Mouse (Mus musculus): ENCODE data around the gene Srd5a1. TPM values are rescaled to one million over a fixed set of nuclear protein-coding genes. Genes with fewer than 3 reads are reported as not detected.
A peak's percentile ranks its signal among the peaks of the same experiment; 100 is the strongest.

Gene Srd5a1
- polyA plus RNA-seq (2014; fragmentation: Nextera tagmentation; extraction: Ambion mirVana), result 19.3 and 23.5 TPM in 2 replicates

DNA sequence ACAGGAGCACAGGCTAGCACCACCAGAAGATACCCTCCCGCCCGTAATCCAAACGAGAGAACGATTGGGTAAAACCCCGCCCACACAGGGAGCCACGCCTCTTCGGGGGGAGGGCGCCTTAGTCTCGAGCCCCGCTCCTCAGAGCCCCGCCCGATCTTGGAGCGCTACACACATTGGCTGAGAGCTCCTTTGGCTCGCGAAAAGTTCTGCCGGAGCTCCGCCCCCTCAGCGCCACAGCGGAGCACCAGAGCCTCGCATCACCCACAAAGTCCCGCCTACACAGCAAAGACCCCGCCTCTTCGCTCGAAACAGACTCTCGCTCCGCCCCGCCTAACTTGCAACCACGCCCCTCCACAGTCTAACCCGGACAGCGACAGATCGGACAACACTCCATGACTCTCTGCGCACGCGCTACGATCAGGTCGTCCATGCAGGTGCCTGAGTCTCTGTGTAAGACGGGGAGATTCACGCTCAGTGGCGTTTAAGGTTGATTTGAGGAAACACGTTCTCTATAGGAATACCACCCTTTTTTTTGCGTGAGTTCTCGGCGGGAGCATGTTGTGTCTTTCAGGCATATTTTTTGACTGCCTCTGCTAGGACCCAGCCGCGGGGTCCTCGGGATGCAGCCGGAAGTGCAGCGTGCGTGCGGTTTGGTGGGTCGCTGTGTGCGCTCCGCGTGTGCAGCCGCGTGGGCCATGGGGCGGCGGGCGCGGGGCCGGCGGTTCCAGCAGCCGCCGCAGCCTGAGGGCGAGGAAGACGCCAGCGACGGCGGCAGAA lies at the start of gene Srd5a1:
Gene Srd5a1 (minus strand): TSS at position 45 of the 777 bp plus-strand sequence.
- WGBS, result under 1% methylated on average over 65 of the region's 69 CpGs
- H3K4me3 ChIP-seq (ENCODE audit: low read depth, low read length), result peak within 1 kb of the TSS; percentile 65
- H3K27me3 ChIP-seq (ENCODE audit: control insufficient read depth, insufficient read depth, low read length), result no peaks in the 10 kb centered on the region
- DNase-seq (ENCODE audit: low spot score) (peak; percentile 100), ATAC-seq (ENCODE audit: insufficient number of reproducible peaks, low FRiP score, low TSS enrichment, low read depth) (peak; percentile 99)
- H3K27ac ChIP-seq (replicated peaks; ENCODE audit: low read depth, low read length), result no peak within 1 kb of the TSS; the same call in 1 of the 2 replicates
- peak within 1 kb of the TSS; percentile 71 for H3K4me2 ChIP-seq (ENCODE audit: low read depth, severe bottlenecking)
- H3K4me1 ChIP-seq (ENCODE audit: control insufficient read depth, insufficient read depth, low read length), result no peaks in the 10 kb centered on the region
- H3K9me3 ChIP-seq (ENCODE audit: control insufficient read depth, low read length), result no peaks in the 10 kb centered on the region
- H3K9ac ChIP-seq (ENCODE audit: low read length), result peak within 1 kb of the TSS; percentile 67
- peaks cover 6% of the 10 kb centered on the region; the same call in 1 of the 2 replicates for H3K36me3 ChIP-seq (ENCODE audit: control insufficient read depth, insufficient read depth, low read length)

DNA sequence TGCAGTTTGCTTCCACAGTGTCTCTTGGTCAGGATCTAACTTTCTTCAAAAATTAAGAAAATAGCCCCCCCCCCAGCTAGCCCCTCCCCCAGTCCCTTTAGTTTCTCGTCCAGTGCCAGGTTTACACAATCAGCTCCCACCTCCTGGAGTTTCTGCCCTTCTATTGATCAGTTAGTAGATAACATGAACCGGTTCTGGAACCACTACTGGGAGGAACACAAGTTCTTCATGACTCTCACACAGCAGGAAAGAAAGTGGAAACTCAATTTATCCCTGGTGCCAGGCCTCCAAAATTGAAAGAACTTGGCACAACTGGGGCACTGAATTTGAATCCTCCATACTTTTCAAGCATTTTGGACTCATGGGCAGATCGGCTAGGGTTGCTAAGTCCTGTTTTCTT lies 43.3 kb upstream of the Srd5a1 start:
- no peaks in the 10 kb centered on the region for H3K27me3 ChIP-seq (ENCODE audit: control insufficient read depth, insufficient read depth, low read length)
- no peaks in the 10 kb centered on the region for H3K36me3 ChIP-seq (ENCODE audit: control insufficient read depth, insufficient read depth, low read length)
- H3K4me1 ChIP-seq (ENCODE audit: control insufficient read depth, insufficient read depth, low read length), result no peaks in the 10 kb centered on the region
- H3K27ac ChIP-seq (replicated peaks; ENCODE audit: low read depth, low read length), result no peak overlapping the region
- no peaks in the 10 kb centered on the region for H3K9me3 ChIP-seq (ENCODE audit: control insufficient read depth, low read length)
- ATAC-seq (ENCODE audit: insufficient number of reproducible peaks, low FRiP score, low TSS enrichment, low read depth), result no peak
- H3K4me3 ChIP-seq (ENCODE audit: low read depth, low read length), result no peak overlapping the region
- H3K9ac ChIP-seq (ENCODE audit: low read length), result no peak overlapping the region
- H3K4me2 ChIP-seq (ENCODE audit: low read depth, severe bottlenecking), result no peak overlapping the region
- DNase-seq (ENCODE audit: low spot score), result no peak
- WGBS, result 75% methylated on average over 3 of the region's 3 CpGs

DNA sequence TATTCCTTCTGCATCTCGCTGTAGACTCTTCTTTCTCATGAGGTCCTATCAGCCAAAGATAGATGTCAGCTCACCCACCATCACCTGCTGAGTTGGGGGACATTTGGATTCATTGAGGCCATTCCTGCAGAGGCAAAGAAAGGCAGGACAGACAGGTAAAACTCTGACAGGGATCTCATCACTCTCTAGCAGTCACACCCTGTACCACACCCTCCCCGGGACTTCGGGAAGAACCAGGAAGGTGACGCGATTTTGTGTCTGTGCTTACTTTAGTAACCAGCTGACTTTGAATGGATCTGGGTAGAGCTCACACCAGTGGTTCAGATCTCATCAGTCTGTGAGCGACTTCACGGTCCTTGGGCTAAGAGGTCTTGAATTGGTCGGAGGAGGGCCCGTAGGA lies 35.2 kb upstream of the Srd5a1 start:
- Histone ChIP-seq H3K4me1 (ENCODE audit: control insufficient read depth, insufficient read depth, low read length) (no peaks in the 10 kb centered on the region), H3K4me3 (ENCODE audit: low read depth, low read length) (no peak overlapping the region), H3K9ac (ENCODE audit: low read length) (no peak overlapping the region), H3K27me3 (ENCODE audit: control insufficient read depth, insufficient read depth, low read length) (no peaks in the 10 kb centered on the region), H3K9me3 (ENCODE audit: control insufficient read depth, low read length) (no peaks in the 10 kb centered on the region), H3K27ac (replicated peaks; ENCODE audit: low read depth, low read length) (no peak overlapping the region), H3K4me2 (ENCODE audit: low read depth, severe bottlenecking) (no peak overlapping the region), H3K36me3 (ENCODE audit: control insufficient read depth, insufficient read depth, low read length) (no peaks in the 10 kb centered on the region)
- 89% methylated on average over 9 of the region's 9 CpGs for WGBS
- DNase-seq (ENCODE audit: low spot score) (no peak), ATAC-seq (ENCODE audit: insufficient number of reproducible peaks, low FRiP score, low TSS enrichment, low read depth) (no peak)

DNA sequence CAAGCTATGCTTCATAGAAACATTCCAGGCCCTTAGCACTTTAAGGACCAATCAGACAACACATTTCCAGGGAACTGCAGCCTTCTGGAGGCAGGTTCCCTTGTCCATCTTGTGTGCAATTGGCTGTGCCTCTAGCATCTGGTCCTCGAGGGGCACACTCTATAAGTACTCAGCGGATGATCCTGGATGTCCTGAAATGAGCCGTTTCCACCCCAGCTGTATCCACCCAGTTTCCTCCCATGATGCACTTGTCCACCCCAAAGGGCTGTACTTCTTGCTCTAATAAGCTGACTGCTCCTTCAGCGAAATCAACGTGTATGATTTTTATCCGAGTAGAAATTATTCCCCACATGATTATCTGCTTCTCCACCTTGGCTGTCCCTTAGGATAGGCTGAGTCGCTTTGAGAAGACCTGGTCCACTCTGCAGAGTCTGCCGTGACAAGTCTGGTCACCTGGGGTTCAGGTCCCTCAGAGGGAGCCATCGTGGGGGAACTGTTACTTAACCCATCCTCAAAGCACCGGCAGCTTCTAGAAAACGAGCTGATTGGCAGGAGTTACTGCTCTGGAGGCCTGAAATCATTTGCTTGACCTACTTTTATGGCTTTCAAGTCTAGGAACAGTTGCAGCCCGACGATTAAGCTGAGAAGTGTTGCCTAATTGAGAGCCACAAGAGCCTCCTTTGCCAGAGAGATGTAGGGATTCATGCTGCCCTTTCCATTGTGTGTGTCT lies 34.6 kb upstream of the Srd5a1 start:
- 67% methylated on average over 13 of the region's 13 CpGs for WGBS
- Histone ChIP-seq H3K4me3 (ENCODE audit: low read depth, low read length) (no peak overlapping the region), H3K4me2 (ENCODE audit: low read depth, severe bottlenecking) (no peak overlapping the region), H3K27ac (replicated peaks; ENCODE audit: low read depth, low read length) (no peak overlapping the region), H3K9me3 (ENCODE audit: control insufficient read depth, low read length) (no peaks in the 10 kb centered on the region), H3K36me3 (ENCODE audit: control insufficient read depth, insufficient read depth, low read length) (no peaks in the 10 kb centered on the region), H3K9ac (ENCODE audit: low read length) (no peak overlapping the region), H3K27me3 (ENCODE audit: control insufficient read depth, insufficient read depth, low read length) (no peaks in the 10 kb centered on the region), H3K4me1 (ENCODE audit: control insufficient read depth, insufficient read depth, low read length) (no peaks in the 10 kb centered on the region)
- no peak for ATAC-seq (ENCODE audit: insufficient number of reproducible peaks, low FRiP score, low TSS enrichment, low read depth)
- DNase-seq (ENCODE audit: low spot score), result no peak

DNA sequence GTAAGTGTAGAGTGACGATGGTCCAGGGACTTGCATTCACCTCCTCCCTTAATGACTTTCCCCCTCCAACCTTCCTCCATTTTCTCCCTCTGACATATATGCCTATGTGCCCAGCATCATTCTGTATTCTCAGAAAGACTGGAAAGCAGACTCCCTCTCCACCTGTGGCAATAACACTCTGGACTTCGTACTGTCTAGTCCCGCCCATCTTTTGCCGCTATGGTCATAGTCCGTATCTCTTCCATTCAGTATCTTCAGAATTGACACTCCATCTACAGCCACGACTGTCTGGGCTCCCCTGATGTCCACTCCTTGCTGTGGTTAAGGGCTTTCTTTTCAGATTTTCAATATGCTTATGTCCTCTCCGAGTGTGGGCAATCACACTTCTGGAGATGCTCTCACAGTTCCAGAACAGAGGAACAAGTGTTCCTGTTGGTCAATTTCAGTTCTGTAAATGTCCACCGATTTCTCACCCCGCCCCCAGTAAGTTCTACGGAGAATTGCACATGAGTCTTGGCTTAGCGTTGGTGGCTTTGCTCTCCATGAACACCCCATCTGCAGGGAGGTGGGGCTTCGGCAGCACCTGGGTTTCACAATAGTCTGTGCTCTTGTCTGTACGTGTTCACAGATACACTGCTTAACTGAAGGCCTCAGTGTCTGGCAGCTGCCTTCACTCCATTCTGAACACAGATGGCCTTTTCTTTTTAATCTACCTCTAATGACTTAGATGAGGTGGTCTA lies 33.4 kb upstream of the Srd5a1 start:
- ATAC-seq (ENCODE audit: insufficient number of reproducible peaks, low FRiP score, low TSS enrichment, low read depth) (no peak), DNase-seq (ENCODE audit: low spot score) (no peak)
- Histone ChIP-seq H3K9me3 (ENCODE audit: control insufficient read depth, low read length) (no peaks in the 10 kb centered on the region), H3K27ac (replicated peaks; ENCODE audit: low read depth, low read length) (no peak overlapping the region), H3K36me3 (ENCODE audit: control insufficient read depth, insufficient read depth, low read length) (no peaks in the 10 kb centered on the region), H3K9ac (ENCODE audit: low read length) (no peak overlapping the region), H3K27me3 (ENCODE audit: control insufficient read depth, insufficient read depth, low read length) (no peaks in the 10 kb centered on the region), H3K4me1 (ENCODE audit: control insufficient read depth, insufficient read depth, low read length) (no peaks in the 10 kb centered on the region), H3K4me3 (ENCODE audit: low read depth, low read length) (no peak overlapping the region), H3K4me2 (ENCODE audit: low read depth, severe bottlenecking) (no peak overlapping the region)
- 83% methylated on average over 13 of the region's 13 CpGs for WGBS

DNA sequence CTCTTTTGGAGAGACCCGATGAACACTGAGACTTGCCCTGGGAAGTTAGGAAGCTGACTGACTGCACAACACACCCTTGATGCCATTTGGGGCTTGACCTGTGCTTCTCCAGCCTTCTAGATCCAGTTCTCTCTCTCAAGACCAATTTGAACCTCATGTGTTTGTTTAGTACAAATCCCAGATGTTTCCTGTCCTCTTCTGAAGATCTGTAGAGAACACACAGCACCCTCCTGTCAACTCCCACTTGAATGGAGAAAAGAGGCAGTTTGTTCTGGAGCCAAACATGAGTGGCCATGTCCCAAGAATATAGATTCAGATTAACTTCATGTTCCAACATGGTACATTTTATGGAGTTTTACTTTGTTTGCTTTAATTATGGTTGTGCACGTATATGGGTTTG lies 32.7 kb upstream of the Srd5a1 start:
- Histone ChIP-seq H3K36me3 (ENCODE audit: control insufficient read depth, insufficient read depth, low read length) (no peaks in the 10 kb centered on the region), H3K9me3 (ENCODE audit: control insufficient read depth, low read length) (no peaks in the 10 kb centered on the region), H3K9ac (ENCODE audit: low read length) (no peak overlapping the region), H3K27me3 (ENCODE audit: control insufficient read depth, insufficient read depth, low read length) (no peaks in the 10 kb centered on the region), H3K4me2 (ENCODE audit: low read depth, severe bottlenecking) (no peak overlapping the region), H3K4me3 (ENCODE audit: low read depth, low read length) (no peak overlapping the region), H3K27ac (replicated peaks; ENCODE audit: low read depth, low read length) (no peak overlapping the region), H3K4me1 (ENCODE audit: control insufficient read depth, insufficient read depth, low read length) (no peaks in the 10 kb centered on the region)
- DNase-seq (ENCODE audit: low spot score), result no peak
- ATAC-seq (ENCODE audit: insufficient number of reproducible peaks, low FRiP score, low TSS enrichment, low read depth), result no peak
- 88% methylated on average over 2 of the region's 2 CpGs for WGBS

DNA sequence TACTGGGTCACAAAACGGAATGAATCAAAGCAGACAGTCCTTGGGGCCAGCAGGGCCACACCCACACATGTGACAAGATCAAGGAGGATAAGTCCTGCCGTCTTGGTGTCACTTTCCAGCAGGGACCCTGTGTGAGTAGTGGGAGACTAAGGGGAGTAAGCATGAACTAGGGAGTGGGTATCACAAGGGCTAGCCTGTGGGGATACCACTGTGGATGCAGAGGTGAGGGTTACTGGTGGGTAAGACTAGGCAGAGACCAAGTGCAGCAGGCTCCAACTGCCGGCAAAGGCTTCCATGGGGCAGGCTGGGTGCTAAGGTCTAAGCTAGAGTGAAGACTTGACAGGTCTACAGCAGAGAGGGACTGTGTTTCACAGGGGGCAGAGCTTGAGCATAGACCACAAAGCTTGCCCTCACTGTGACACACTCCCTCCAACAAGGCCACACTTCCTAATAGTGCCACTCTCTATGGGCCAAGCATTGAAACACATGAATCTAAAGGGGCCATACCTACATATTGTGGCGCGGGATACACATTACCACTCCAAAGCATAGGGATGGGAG lies 31.5 kb upstream of the Srd5a1 start:
- H3K27ac ChIP-seq (replicated peaks; ENCODE audit: low read depth, low read length), result no peak overlapping the region
- no peak overlapping the region for H3K4me2 ChIP-seq (ENCODE audit: low read depth, severe bottlenecking)
- ATAC-seq (ENCODE audit: insufficient number of reproducible peaks, low FRiP score, low TSS enrichment, low read depth) (no peak), DNase-seq (ENCODE audit: low spot score) (no peak)
- no peak overlapping the region for H3K9ac ChIP-seq (ENCODE audit: low read length)
- H3K4me3 ChIP-seq (ENCODE audit: low read depth, low read length), result no peak overlapping the region
- no peaks in the 10 kb centered on the region for H3K36me3 ChIP-seq (ENCODE audit: control insufficient read depth, insufficient read depth, low read length)
- 79% methylated on average over 5 of the region's 5 CpGs for WGBS
- H3K27me3 ChIP-seq (ENCODE audit: control insufficient read depth, insufficient read depth, low read length), result no peaks in the 10 kb centered on the region
- H3K9me3 ChIP-seq (ENCODE audit: control insufficient read depth, low read length), result no peaks in the 10 kb centered on the region
- no peaks in the 10 kb centered on the region for H3K4me1 ChIP-seq (ENCODE audit: control insufficient read depth, insufficient read depth, low read length)

DNA sequence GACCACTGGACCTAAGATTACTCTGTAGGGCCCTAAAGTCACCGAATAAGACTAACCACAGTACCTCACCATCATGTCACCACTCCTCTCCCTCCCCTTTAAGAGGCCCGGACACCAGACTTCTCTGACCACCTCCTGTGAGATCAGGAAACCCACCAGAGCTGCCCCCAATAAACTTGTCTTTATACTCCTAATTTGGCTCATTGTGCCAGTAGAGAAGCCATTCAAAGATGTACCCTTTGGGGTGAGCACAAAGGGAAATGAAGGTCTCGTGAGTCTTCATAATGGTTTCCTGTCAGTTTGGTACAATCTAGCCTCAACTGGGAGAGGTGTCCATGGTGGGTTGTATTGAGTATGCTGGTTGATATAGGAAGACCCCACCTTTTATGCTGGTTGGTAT lies 29.8 kb upstream of the Srd5a1 start:
- no peaks in the 10 kb centered on the region for H3K27me3 ChIP-seq (ENCODE audit: control insufficient read depth, insufficient read depth, low read length)
- whole genome bisulfite sequencing, result 89% methylated on average over 3 of the region's 3 CpGs
- 0 out of 2 replicates have a peak, but pooled peaks cover 2% of the 10 kb centered on the region for H3K36me3 ChIP-seq (ENCODE audit: control insufficient read depth, insufficient read depth, low read length)
- no peak overlapping the region for H3K27ac ChIP-seq (replicated peaks; ENCODE audit: low read depth, low read length)
- no peak overlapping the region for H3K9ac ChIP-seq (ENCODE audit: low read length)
- no peaks in the 10 kb centered on the region for H3K9me3 ChIP-seq (ENCODE audit: control insufficient read depth, low read length)
- H3K4me3 ChIP-seq (ENCODE audit: low read depth, low read length), result no peak overlapping the region
- no peaks in the 10 kb centered on the region for H3K4me1 ChIP-seq (ENCODE audit: control insufficient read depth, insufficient read depth, low read length)
- DNase-seq (ENCODE audit: low spot score), result no peak
- ATAC-seq (ENCODE audit: insufficient number of reproducible peaks, low FRiP score, low TSS enrichment, low read depth), result no peak
- no peak overlapping the region for H3K4me2 ChIP-seq (ENCODE audit: low read depth, severe bottlenecking)
